Mouse (Mus musculus) heart, embryonic 14.5 days (tissue): ENCODE results near the gene Ebf1. TPM values are rescaled to one million over a fixed set of nuclear protein-coding genes. Genes with fewer than 3 reads are reported as not detected.
A peak's percentile ranks its signal among the peaks of the same experiment; 100 is the strongest.

Experiments used
- ATAC-seq: fragments of 200-750 bp; cut with Nextera tagmentation; 2 replicates; pipeline ENCODE4 v1.8.0; 2017; ENCODE audit warnings: low read depth, moderate TSS enrichment; ENCODE audit not compliant: insufficient number of reproducible peaks, insufficient read depth, low FRiP score
- H3K27ac ChIP-seq, 2 experiments: fragments of 200-500 bp in 1 of 2; fragments of 300-500 bp in 1 of 2; sonication (generic) in 1 of 2; replicated peaks in 1 of 2; 2 replicates each; pipeline ENCODE4 v1.5.1; 2012 to 2014; ENCODE audit warnings: low read depth in 2 of 2, low read length in 2 of 2, control low read depth in 1 of 2, mild to moderate bottlenecking in 1 of 2, mixed read lengths in 1 of 2; ENCODE audit not compliant: control insufficient read depth in 1 of 2, insufficient read depth in 1 of 2
- H3K27me3 ChIP-seq: fragments of 300-500 bp; sonication (generic); 2 replicates; pipeline ENCODE4 v1.6.1; 2014; ENCODE audit warnings: mild to moderate bottlenecking, low read length, control low read depth; ENCODE audit not compliant: control insufficient read depth, insufficient read depth
- H3K36me3 ChIP-seq: fragments of 300-500 bp; sonication (generic); 2 replicates; pipeline ENCODE4 v1.6.1; 2014; ENCODE audit warnings: mild to moderate bottlenecking, control low read depth, low read length, mixed read lengths; ENCODE audit not compliant: control insufficient read depth, insufficient read depth
- H3K4me1 ChIP-seq, 2 experiments: fragments of 200-500 bp in 1 of 2; fragments of 300-500 bp in 1 of 2; sonication (generic) in 1 of 2; 2 replicates each; pipeline ENCODE4 v1.6.1; 2012 to 2014; ENCODE audit warnings: low read length in 2 of 2, control low read depth in 1 of 2, mixed read lengths in 1 of 2; ENCODE audit not compliant: control insufficient read depth in 2 of 2, insufficient read depth in 2 of 2
- H3K4me2 ChIP-seq: fragments of 300-500 bp; sonication (generic); 2 replicates; pipeline ENCODE4 v1.6.1; 2014; ENCODE audit warnings: mild to moderate bottlenecking, low read length
- H3K4me3 ChIP-seq, 2 experiments: fragments of 200-500 bp in 1 of 2; fragments of 300-500 bp in 1 of 2; sonication (generic) in 1 of 2; 2 replicates each; pipeline ENCODE4 v1.5.1; 2012 to 2014; ENCODE audit warnings: low read length in 2 of 2, mild to moderate bottlenecking in 2 of 2, control low read depth in 1 of 2, low read depth in 1 of 2, moderate library complexity in 1 of 2; ENCODE audit not compliant: control insufficient read depth in 1 of 2, insufficient read depth in 1 of 2
- H3K9ac ChIP-seq: fragments of 300-500 bp; sonication (generic); 2 replicates; pipeline ENCODE4 v1.6.1; 2014; ENCODE audit warnings: mild to moderate bottlenecking, low read length
- H3K9me3 ChIP-seq: fragments of 300-500 bp; sonication (generic); 2 replicates; pipeline ENCODE4 v1.6.1; 2016; ENCODE audit warnings: low read length, control low read depth; ENCODE audit not compliant: control insufficient read depth
- whole genome bisulfite sequencing: fragments of 180-500 bp; shearing (Covaris S2); extraction: QIAGEN DNeasy Blood & Tissue Kit; methylation state at CpG from one replicate; pipeline ENCODE4 v1.1.7; 2014; 5-methylcytosine and 5-hydroxymethylcytosine counted together
- polyA plus RNA-seq: library from polyadenylated mRNA; unstranded; fragments of >200 nt; fragmentation: Nextera tagmentation; extraction: Ambion mirVana; gene quantifications from 2 replicates; pipeline ENCODE4 v1.2.1, GENCODE M21; 2014

Gene Ebf1
- polyA plus RNA-seq, 1 experiment from 2014 or later: 17.0 TPM

- peaks cover 14 to 20% of the 10 kb centered on the region in 2 experiments for H3K4me1 ChIP-seq
- no peak overlapping the region for H3K4me2 ChIP-seq
- no peak for ATAC-seq
- WGBS: 83% methylated on average over 8 of the region's 8 CpGs
- H3K9me3 ChIP-seq: no peaks in the 10 kb centered on the region
- H3K9ac ChIP-seq: no peak overlapping the region
- H3K36me3 ChIP-seq: no peaks in the 10 kb centered on the region
- H3K4me3 ChIP-seq: no peak overlapping the region
- no peaks in the 10 kb centered on the region for H3K27me3 ChIP-seq
- no peak overlapping the region for H3K27ac ChIP-seq
These were observed 246.8 kb downstream of the Ebf1 start for GRCm38 (mm10) chr11:44863910-44864309.

- H3K9ac ChIP-seq: no peak overlapping the region
- no peak overlapping the region for H3K4me2 ChIP-seq
- no peaks in the 10 kb centered on the region for H3K27me3 ChIP-seq
- 26% methylated on average over 14 of the region's 14 CpGs for WGBS
- ATAC-seq: no peak
- no peak overlapping the region for H3K4me3 ChIP-seq
- H3K36me3 ChIP-seq: no peaks in the 10 kb centered on the region
- H3K27ac ChIP-seq: 0 out of 4 replicates have a peak overlapping the region, but pooled peaks of 1 of the 2 experiments have one; percentile 25
- no peaks in the 10 kb centered on the region for H3K9me3 ChIP-seq
- peaks cover 14 to 20% of the 10 kb centered on the region in 2 experiments for H3K4me1 ChIP-seq
These were observed 249.5 kb downstream of the Ebf1 start for GRCm38 (mm10) chr11:44866476-44867149.

- whole genome bisulfite sequencing: 20% methylated on average over 4 of the region's 4 CpGs
- H3K27ac ChIP-seq: 0 out of 4 replicates have a peak overlapping the region, but pooled peaks of 1 of the 2 experiments have one; percentile 13
- H3K4me3 ChIP-seq: no peak overlapping the region
- peaks cover 14 to 20% of the 10 kb centered on the region in 2 experiments for H3K4me1 ChIP-seq
- H3K9me3 ChIP-seq: no peaks in the 10 kb centered on the region
- H3K4me2 ChIP-seq: no peak overlapping the region
- no peaks in the 10 kb centered on the region for H3K36me3 ChIP-seq
- H3K9ac ChIP-seq: no peak overlapping the region
- no peak for ATAC-seq
- H3K27me3 ChIP-seq: no peaks in the 10 kb centered on the region
These were observed 250.3 kb downstream of the Ebf1 start for GRCm38 (mm10) chr11:44867433-44867832.

GRCm38 (mm10) chr11:44873876-44874275 lies 256.8 kb downstream of the Ebf1 start:
- Histone ChIP-seq H3K36me3 (no peaks in the 10 kb centered on the region), H3K4me1 (no peaks in the 10 kb centered on the region; a peak in 1 of 4 replicates), H3K4me3 (no peak overlapping the region), H3K9ac (no peak overlapping the region), H3K9me3 (no peaks in the 10 kb centered on the region), H3K4me2 (no peak overlapping the region), H3K27me3 (no peaks in the 10 kb centered on the region), H3K27ac (no peak overlapping the region)
- WGBS: 44% methylated on average over 1 of the region's 1 CpGs
- ATAC-seq: no peak

GRCm38 (mm10) chr11:44875171-44875570 lies 258.1 kb downstream of the Ebf1 start:
- Histone ChIP-seq H3K4me1 (no peaks in the 10 kb centered on the region), H3K9ac (no peak overlapping the region), H3K4me2 (no peak overlapping the region), H3K27me3 (no peaks in the 10 kb centered on the region), H3K9me3 (no peaks in the 10 kb centered on the region), H3K27ac (no peak overlapping the region), H3K36me3 (no peaks in the 10 kb centered on the region), H3K4me3 (no peak overlapping the region)
- WGBS: 67% methylated on average over 3 of the region's 3 CpGs
- ATAC-seq: no peak

GRCm38 (mm10) chr11:44881056-44881683 lies 264.1 kb downstream of the Ebf1 start:
- Histone ChIP-seq H3K4me3 (no peak overlapping the region), H3K9me3 (no peaks in the 10 kb centered on the region), H3K4me2 (no peak overlapping the region), H3K9ac (no peak overlapping the region), H3K27me3 (no peaks in the 10 kb centered on the region), H3K36me3 (no peaks in the 10 kb centered on the region), H3K27ac (no peak overlapping the region), H3K4me1 (no peaks in the 10 kb centered on the region)
- no peak for ATAC-seq
- 52% methylated on average over 9 of the region's 9 CpGs for WGBS

GRCm38 (mm10) chr11:44882476-44882970 lies 265.4 kb downstream of the Ebf1 start:
- Histone ChIP-seq H3K36me3 (0 out of 2 replicates have a peak, but pooled peaks cover 3% of the 10 kb centered on the region), H3K27me3 (no peaks in the 10 kb centered on the region), H3K27ac (no peak overlapping the region), H3K9me3 (no peaks in the 10 kb centered on the region), H3K4me1 (no peaks in the 10 kb centered on the region), H3K4me2 (no peak overlapping the region), H3K9ac (no peak overlapping the region), H3K4me3 (no peak overlapping the region)
- ATAC-seq: no peak
- 82% methylated on average over 4 of the region's 4 CpGs for WGBS
